Mouse (Mus musculus) bone marrow macrophage, adult 2 months (primary cell): ENCODE measurements around the gene Zscan12. TPM values are rescaled to one million over a fixed set of nuclear protein-coding genes. Genes with fewer than 3 reads are reported as not detected.
"Not testable (repeated sequence)": the region's sequence is repeated elsewhere in the genome, so short reads cannot be mapped to it uniquely, and the experiment has no call there.

ENCODE experiments used
- H3K27ac ChIP-seq: 2 replicates; pipeline ENCODE4 v1.5.1; 2012; ENCODE audit warnings: low read depth, low read length; ENCODE audit not compliant: insufficient read depth
- H3K4me1 ChIP-seq: 2 replicates; pipeline ENCODE4 v1.6.1; 2012; ENCODE audit warnings: low read length; ENCODE audit not compliant: control insufficient read depth, insufficient read depth
- H3K4me3 ChIP-seq: 2 replicates; pipeline ENCODE4 v1.5.1; 2012; ENCODE audit warnings: mild to moderate bottlenecking, low read length, moderate library complexity; ENCODE audit not compliant: insufficient read depth
- CTCF ChIP-seq: IDR thresholded peaks from 2 replicates; pipeline ENCODE4 v1.5.1; 2012; ENCODE audit warnings: low read depth, mild to moderate bottlenecking, low read length, moderate library complexity
- POLR2A ChIP-seq: IDR thresholded peaks from 2 replicates; pipeline ENCODE4 v1.6.1; 2012; ENCODE audit warnings: mild to moderate bottlenecking, low read depth, low read length, borderline replicate concordance
- polyA plus RNA-seq: library from polyadenylated mRNA; stranded (reverse); fragments of >200 nt; gene quantifications from 2 replicates; pipeline ENCODE4 v1.2.4, GENCODE M21; 2012; ENCODE audit not compliant: missing spikeins, insufficient read depth, insufficient read length

The Zscan12 gene
- polyA plus RNA-seq, 1 experiment, result 5.7 TPM

GRCm38 (mm10) chr13:21327424-21327823 is 35.2 kb upstream of the Zscan12 start:
- Histone ChIP-seq H3K4me1 (0 out of 2 replicates have a peak, but pooled peaks cover 4% of the 10 kb centered on the region), H3K4me3 (peak overlapping the region; percentile 55), H3K27ac (no peak overlapping the region)
- TF ChIP-seq CTCF (no peak), POLR2A (no peak)

DNA sequence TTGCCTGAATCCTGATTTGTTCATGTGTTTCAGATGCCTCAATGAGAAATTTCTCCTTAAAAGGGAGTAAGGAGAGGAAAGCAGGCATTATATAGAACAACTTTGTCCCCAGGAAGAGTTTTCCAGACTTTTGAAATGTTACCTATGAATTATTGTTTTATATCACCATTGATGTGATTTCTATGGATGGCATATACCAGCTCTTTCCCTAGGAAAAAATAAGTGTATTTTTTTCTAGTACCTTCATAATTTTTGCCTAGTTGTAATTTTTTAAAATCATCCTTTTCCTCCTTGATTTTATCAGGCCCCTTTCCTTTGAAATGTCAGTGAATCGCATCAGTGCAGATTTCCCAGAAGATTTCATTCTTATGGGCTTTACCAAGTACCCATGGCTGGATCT is 16.0 kb upstream of the Zscan12 start, which contains the start of gene Olfr1367:
Olfr1367 (plus strand) TSS at position 301 of the 400 bp plus-strand sequence.
- Histone ChIP-seq H3K4me1 (no peaks in the 10 kb centered on the region), H3K27ac (no peak within 1 kb of the TSS)
- TF ChIP-seq CTCF (no peak), POLR2A (no peak)

GRCm38 (mm10) chr13:21350593-21350992 is 12.0 kb upstream of the Zscan12 start:
- Histone ChIP-seq H3K4me1 (no peaks in the 10 kb centered on the region), H3K4me3 (no peak overlapping the region), H3K27ac (no peak overlapping the region)
- no peak for TF ChIP-seq POLR2A
- TF ChIP-seq CTCF, result no peak

More for the DNA sequence above, 16.0 kb upstream of the Zscan12 start, which contains the start of gene Olfr1367:
- H3K4me3 ChIP-seq, result no peak within 1 kb of the TSS

DNA sequence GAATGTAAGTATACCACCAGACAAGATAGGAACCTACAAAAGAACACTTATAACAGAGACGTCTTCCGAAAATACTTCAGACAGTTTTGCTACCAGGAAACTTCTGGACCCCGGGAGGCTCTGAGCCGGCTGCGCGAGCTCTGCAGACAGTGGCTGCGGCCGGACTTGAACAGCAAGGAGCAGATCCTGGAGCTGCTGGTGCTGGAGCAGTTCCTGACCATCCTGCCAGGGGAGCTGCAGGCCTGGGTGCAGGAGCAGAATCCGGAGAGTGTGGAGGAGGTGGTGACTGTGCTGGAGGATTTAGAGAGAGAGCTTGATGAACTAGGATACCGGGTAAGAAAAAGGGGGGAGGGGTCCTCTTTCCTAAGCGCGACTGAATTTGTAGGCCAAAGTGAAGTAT is 1.1 kb downstream of the Zscan12 start:
- H3K27ac ChIP-seq, result no peak overlapping the region
- no peak overlapping the region for H3K4me3 ChIP-seq
- peaks cover 8% of the 10 kb centered on the region for H3K4me1 ChIP-seq
- no peak for TF ChIP-seq POLR2A
- no peak for TF ChIP-seq CTCF

DNA sequence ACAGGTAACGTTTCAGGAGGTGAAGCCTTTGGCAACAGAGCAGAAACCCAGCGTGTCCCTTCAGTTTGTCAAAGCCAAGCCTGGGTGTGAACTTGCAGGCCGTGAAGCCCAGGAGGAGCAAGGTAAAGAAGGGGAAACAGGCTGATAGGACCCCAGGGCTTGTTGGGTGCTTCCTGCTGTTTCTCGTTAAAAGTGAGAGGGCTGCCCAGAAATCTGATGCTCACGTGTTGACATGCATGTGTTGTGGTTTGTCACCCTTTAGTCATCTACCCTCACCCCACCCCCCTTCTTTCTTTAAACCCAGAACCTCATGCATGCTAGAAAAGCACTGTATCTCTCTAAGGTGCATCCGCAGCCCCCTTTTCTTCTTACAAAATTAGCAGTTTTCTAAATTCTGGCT is 4.0 kb downstream of the Zscan12 start:
- H3K27ac ChIP-seq, result no peak overlapping the region
- no peak overlapping the region for H3K4me3 ChIP-seq
- TF ChIP-seq POLR2A, result no peak
- TF ChIP-seq CTCF, result no peak
- H3K4me1 ChIP-seq, result peaks cover 8% of the 10 kb centered on the region

DNA sequence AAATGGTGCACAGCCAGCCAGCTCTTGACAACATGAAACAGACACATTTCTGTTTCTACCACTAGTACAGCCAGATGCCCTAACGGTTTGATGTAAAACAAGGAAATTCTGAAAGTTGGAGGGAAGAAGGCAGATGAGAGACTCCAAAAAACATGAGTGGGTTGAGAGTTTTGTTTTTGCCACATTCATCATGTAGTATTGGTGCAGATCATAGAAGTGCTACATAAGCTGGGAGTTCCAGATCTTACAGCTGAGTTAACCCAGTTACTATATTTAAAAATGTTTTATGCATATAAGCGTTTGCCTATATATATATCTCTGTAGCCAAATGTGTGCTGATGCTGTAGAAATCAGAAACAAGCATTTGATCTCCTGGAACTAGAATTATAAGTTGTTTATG is 10.1 kb downstream of the Zscan12 start:
- no peak for TF ChIP-seq CTCF
- TF ChIP-seq POLR2A, result no peak
- no peak overlapping the region for H3K4me3 ChIP-seq

DNA sequence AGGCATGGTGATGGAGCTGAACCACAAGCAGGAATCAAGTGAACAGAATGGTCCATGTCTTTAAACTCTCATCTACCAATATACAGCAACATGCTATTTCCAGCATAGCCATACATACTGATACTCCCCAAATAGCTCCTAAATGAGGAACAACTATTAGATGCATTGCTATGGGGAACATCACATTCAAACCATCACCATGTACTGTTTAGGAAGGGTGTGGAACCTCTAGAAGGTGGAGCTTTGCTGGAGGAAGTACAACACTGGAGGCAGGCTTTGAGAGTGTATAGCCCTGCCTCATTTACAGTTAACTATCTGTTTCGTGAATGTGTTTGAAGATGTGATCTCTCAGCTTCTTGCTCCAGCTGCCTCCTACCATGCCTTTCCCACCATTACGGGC is 15.2 kb downstream of the Zscan12 start:
- H3K4me3 ChIP-seq, result no peak overlapping the region
- TF ChIP-seq CTCF (no peak), POLR2A (no peak)
- H3K27ac ChIP-seq, result no peak overlapping the region
- no peaks in the 10 kb centered on the region for H3K4me1 ChIP-seq

More for the DNA sequence above, 10.1 kb downstream of the Zscan12 start:
- H3K4me1 ChIP-seq, result no peaks in the 10 kb centered on the region
- H3K27ac ChIP-seq, result no peak overlapping the region

GRCm38 (mm10) chr13:21395211-21395610 is 32.6 kb downstream of the Zscan12 start:
- H3K4me1 ChIP-seq, result no peaks in the 10 kb centered on the region
- no peak overlapping the region for H3K27ac ChIP-seq
- no peak for TF ChIP-seq CTCF
- no peak for TF ChIP-seq POLR2A
- H3K4me3 ChIP-seq, result no peak overlapping the region

DNA sequence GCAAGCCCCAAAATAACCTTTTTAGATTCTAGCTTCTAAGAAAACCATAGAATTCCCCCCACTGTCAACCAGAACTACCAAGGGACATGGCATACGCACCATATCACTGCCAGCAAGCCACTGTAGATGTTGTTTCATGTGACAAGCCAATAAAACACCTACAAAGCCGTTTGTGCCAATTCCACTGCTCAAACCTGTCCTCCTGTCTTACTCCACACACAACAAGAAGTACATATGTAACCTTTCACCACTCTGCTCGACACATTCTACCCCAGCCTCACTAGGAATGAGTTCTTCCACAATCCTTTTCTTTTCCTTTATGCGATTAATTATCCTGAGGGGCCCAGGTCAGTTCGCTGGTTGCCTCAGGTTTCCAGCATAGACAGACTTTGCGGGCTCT is 33.0 kb downstream of the Zscan12 start:
- Histone ChIP-seq H3K27ac (no peak overlapping the region), H3K4me1 (no peaks in the 10 kb centered on the region), H3K4me3 (no peak overlapping the region)
- TF ChIP-seq CTCF (no peak), POLR2A (no peak)

DNA sequence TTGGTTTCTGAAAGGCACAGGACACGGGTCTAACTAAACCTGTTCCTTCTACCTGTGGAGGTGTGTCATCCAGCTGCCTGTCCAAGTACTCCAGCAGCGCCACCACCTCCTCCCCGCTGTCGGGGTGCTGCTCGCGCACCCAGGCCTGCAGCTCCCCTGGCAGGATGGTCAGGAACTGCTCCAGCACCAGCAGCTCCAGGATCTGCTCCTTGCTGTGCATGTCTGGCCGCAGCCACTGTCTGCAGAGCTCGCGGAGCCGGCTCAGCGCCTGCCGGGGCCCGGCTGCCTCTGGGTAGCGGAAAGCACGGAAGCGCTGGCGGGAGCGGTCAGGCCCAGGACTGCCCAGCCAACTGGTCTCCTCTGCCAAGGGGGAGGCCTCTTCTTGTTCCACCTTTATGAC is 33.4 kb downstream of the Zscan12 start:
- H3K4me1 ChIP-seq, H3K27ac ChIP-seq, H3K4me3 ChIP-seq: not testable (repeated sequence)

DNA sequence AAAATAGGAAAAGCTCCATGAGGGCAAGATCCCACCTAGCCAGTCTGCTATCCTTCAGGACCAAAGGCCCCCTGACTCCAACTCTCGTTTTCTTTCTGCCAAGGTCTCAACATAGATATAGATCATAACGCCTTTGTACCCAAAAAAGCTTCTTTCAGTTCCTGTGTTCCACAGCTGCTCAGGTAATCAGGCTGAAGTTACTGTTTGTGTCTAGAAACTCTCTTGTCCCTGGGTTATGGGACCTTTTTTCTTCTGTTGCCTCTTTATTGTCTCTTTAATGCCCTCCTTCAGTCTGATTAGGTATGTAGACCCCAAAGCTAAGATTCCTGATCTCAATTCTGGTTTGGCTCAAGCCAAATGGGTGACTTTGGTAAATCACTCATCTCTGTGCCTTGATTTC is 34.9 kb downstream of the Zscan12 start:
- Histone ChIP-seq H3K4me3 (no peak overlapping the region), H3K4me1 (peaks cover 2% of the 10 kb centered on the region; the same call in 1 of the 2 replicates), H3K27ac (no peak overlapping the region)
- no peak for TF ChIP-seq POLR2A
- TF ChIP-seq CTCF, result no peak

- TF ChIP-seq CTCF (no peak), POLR2A (no peak)
- H3K27ac ChIP-seq, result no peak overlapping the region
- H3K4me3 ChIP-seq, result peak overlapping the region; percentile 67
- peaks cover 2% of the 10 kb centered on the region; the same call in 1 of the 2 replicates for H3K4me1 ChIP-seq
Observed at GRCm38 (mm10) chr13:21401166-21401565, 38.5 kb downstream of the Zscan12 start.
